16 mouse cellular contexts compared by ENCODE assay signal in the genomic region with DNA sequence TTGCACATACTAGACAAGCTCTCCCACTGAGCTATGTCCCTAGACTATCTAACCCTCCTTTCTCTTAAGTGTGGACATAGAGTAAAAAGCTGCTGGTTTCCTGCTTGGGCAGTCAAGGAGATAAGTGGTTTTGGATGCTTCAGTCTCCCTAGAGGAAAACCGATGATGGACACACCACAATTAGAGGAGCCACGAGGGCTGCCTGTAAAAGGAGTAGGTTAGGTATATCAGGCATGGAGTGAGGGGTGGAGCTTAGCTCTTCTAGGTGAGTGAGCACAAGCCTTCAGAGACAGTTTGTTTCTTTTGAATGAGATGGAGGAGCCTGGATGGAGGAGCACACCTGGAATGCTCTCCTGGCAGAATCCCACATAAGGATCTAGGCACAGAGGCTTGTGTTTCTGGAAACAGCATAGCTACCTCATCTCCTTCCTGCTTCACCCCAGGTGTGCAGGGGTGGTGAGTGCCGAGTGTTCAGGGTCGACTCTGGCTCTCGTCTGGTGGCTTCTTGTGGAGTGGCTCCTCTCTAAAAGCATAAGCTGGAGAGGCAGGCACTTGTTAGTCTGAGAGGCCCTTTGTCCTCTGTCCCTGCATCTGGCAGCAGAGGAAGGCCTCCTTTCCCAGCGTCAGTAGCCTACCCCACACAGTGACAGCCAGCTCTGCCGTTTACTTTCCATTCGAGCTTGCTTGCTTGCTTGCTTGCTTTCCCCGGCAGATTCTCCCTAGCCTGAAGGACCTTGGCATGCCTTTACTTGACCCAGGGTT. TPM values are rescaled to one million over a fixed set of nuclear protein-coding genes. Genes with fewer than 3 reads are reported as not detected.
DNase-seq lines count a peak whose midpoint lies in the region; ATAC-seq and TF ChIP-seq lines count a peak whose summit lies in the region.
"Had no signal": no experiment of that assay in that cellular context is flagged by ENCODE, and none has a peak within 500 bp of the region (broad histone marks: within the 10 kb centered on the region; RNA-seq: fewer than 3 reads in every experiment).

No protein-coding gene starts in this region.

- H3K4me2 ChIP-seq in kidney, postnatal 0 days (ENCODE audit: low read length), result no peak overlapping the region
- H3K4me2 ChIP-seq in lung, postnatal 0 days (replicated peaks; ENCODE audit: low read depth, low read length), result no peak overlapping the region
- H3K4me2 ChIP-seq: forebrain, embryonic 12.5 days; hindbrain, embryonic 13.5 days; liver, embryonic 11.5 days; midbrain, embryonic 12.5 days; neural tube, embryonic 13.5 days had no signal

- H3K9ac ChIP-seq in kidney, postnatal 0 days (ENCODE audit: low read depth, low read length), result no peak overlapping the region
- H3K9ac ChIP-seq in lung, postnatal 0 days (replicated peaks; ENCODE audit: low read depth), result no peak overlapping the region
- H3K9ac ChIP-seq: forebrain, embryonic 12.5 days; hindbrain, embryonic 13.5 days; midbrain, embryonic 12.5 days; neural tube, embryonic 13.5 days had no signal

- H3K4me1 ChIP-seq in kidney, postnatal 0 days (replicated peaks; ENCODE audit: insufficient read depth, low read length), result peaks cover 8% of the 10 kb centered on the region; the same call in 1 of the 2 replicates
- peaks cover 1% of the 10 kb centered on the region; the same call in 1 of the 2 replicates for H3K4me1 ChIP-seq in lung, postnatal 0 days (ENCODE audit: insufficient read depth, low read depth, low read length)

- TF ChIP-seq EP300 in lung, postnatal 0 days (IDR thresholded peaks at IDR 0.05), result no peak

- no peaks in the 10 kb centered on the region for H3K27me3 ChIP-seq in kidney, postnatal 0 days (ENCODE audit: insufficient read depth, low read length)
- no peaks in the 10 kb centered on the region for H3K27me3 ChIP-seq in lung, postnatal 0 days (replicated peaks; ENCODE audit: insufficient read depth, low read length)

- H3K36me3 ChIP-seq in kidney, postnatal 0 days (ENCODE audit: insufficient read depth, low read length), result no peaks in the 10 kb centered on the region
- no peaks in the 10 kb centered on the region for H3K36me3 ChIP-seq in lung, postnatal 0 days (ENCODE audit: insufficient read depth, low read length)
- H3K36me3 ChIP-seq: forebrain, embryonic 12.5 days; hindbrain, embryonic 13.5 days; midbrain, embryonic 12.5 days; neural tube, embryonic 13.5 days had no signal

- DNase-seq in frontal cortex, postnatal 25 days (ENCODE audit: low spot score in 2 of 2), result no peak
- DNase-seq in kidney, postnatal 0 days (ENCODE audit: low spot score), result peak; percentile 27
- DNase-seq in kidney, postnatal 14 days, result no peak
- DNase-seq in lung, postnatal 0 days (ENCODE audit: low spot score), result peak; percentile 15
- DNase-seq in lung, postnatal 14 days, result no peak
- peak; percentile 12 for DNase-seq in brain, embryonic 14.5 days (ENCODE audit: low read depth)
- DNase-seq in neural tube, embryonic 10.5 days (ENCODE audit: extremely low spot score, low spot score), result no peak
- DNase-seq: cerebellum, adult 2 months; cerebellum, postnatal 36 days; right cerebral cortex, adult 18-20 months had no signal

- no peak overlapping the region for H3K27ac ChIP-seq in kidney, postnatal 0 days
- H3K27ac ChIP-seq in lung, postnatal 0 days (ENCODE audit: low read length), result no peak overlapping the region; the same call in 1 of the 2 replicates
- H3K27ac ChIP-seq: forebrain, embryonic 12.5 days; hindbrain, embryonic 13.5 days; midbrain, embryonic 12.5 days; neural tube, embryonic 13.5 days had no signal

- no peak overlapping the region for H3K4me3 ChIP-seq in kidney, postnatal 0 days (replicated peaks; ENCODE audit: low read depth, low read length)
- no peak overlapping the region for H3K4me3 ChIP-seq in lung, postnatal 0 days (ENCODE audit: low read depth, low read length)
- H3K4me3 ChIP-seq: forebrain, embryonic 12.5 days; hindbrain, embryonic 13.5 days; midbrain, embryonic 12.5 days; neural tube, embryonic 13.5 days had no signal

- no peak for TF ChIP-seq POLR2A in brain, embryonic 14.5 days (IDR thresholded peaks at IDR 0.05; ENCODE audit: borderline replicate concordance, extremely low read depth, insufficient read depth, insufficient read length, poor library complexity, severe bottlenecking)

- ATAC-seq in frontal cortex, adult (ENCODE audit: low TSS enrichment), result 0 out of 2 replicates have a peak, but pooled peaks have one; percentile 47
- no peak for ATAC-seq in kidney, postnatal 0 days (replicated peaks; ENCODE audit: low FRiP score, low read depth)
- ATAC-seq in lung, postnatal 0 days, result peak; percentile 43

- TF ChIP-seq CTCF in kidney, postnatal 0 days (IDR thresholded peaks at IDR 0.05; ENCODE audit: low read depth), result no peak
- no peak for TF ChIP-seq CTCF in lung, postnatal 0 days (IDR thresholded peaks at IDR 0.05)
- no peak for TF ChIP-seq CTCF in brain, embryonic 14.5 days (IDR thresholded peaks at IDR 0.05; ENCODE audit: borderline replicate concordance, extremely low read depth, insufficient read depth, insufficient read length)

- H3K9me3 ChIP-seq in kidney, postnatal 0 days (replicated peaks; ENCODE audit: low read length), result no peaks in the 10 kb centered on the region
- H3K9me3 ChIP-seq in lung, postnatal 0 days (ENCODE audit: low read length), result no peaks in the 10 kb centered on the region
- H3K9me3 ChIP-seq: forebrain, embryonic 12.5 days; hindbrain, embryonic 13.5 days; midbrain, embryonic 12.5 days; neural tube, embryonic 13.5 days had no signal

- 36% methylated on average over 9 of the region's 9 CpGs for WGBS in kidney, postnatal 0 days
- WGBS in lung, postnatal 0 days, result 35% methylated on average over 9 of the region's 9 CpGs

RNA-seq across cellular contexts. Expression of a gene that starts 5.9 kb away (rescaled TPM):
- polyA plus RNA-seq in kidney, postnatal 0 days (2015; fragmentation: Nextera tagmentation; extraction: Ambion mirVana), result 8.3 TPM in 2 replicates
- polyA plus RNA-seq in lung, postnatal 0 days (2015; fragmentation: Nextera tagmentation; extraction: Ambion mirVana), result 30.7 and 37.6 TPM in 2 replicates
- polyA plus RNA-seq in brain, embryonic 14.5 days (2012; rRNA removed), result 14.1 and 14.8 TPM in 2 replicates

Comparison
In these comparisons a context has a peak if more than half of its experiments do, and no peak if none do; other contexts are left out.
1. DNase-seq: peak in kidney, postnatal 0 days (single experiment), lung, postnatal 0 days (single experiment) and brain, embryonic 14.5 days (single experiment); none in frontal cortex, postnatal 25 days (0 of 2), kidney, postnatal 14 days (single experiment), lung, postnatal 14 days (single experiment) and neural tube, embryonic 10.5 days (single experiment).